Mouse (Mus musculus): ENCODE data around the gene Foxe1.

DNA sequence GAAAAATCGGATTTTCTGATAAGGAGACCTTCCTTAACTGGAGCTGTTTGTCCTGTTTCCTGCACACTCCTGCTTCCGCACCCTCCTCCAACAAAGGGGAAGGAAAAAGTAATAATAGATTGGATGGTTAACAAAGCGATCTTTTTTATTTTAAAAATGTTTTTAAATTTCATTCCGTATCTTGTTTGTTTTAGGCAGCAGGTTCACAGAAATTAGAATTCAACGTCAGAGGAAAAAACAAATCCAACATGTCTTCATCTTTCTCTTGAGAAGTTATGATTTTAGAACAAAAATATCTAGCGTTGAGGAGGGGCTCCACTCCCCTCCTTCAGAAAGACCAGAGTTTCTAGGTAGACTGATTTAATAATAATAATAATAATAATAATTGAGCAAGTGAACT is 2.8 kb downstream of the Foxe1 start:
- TF ChIP-seq CTCF (IDR thresholded peaks at IDR 0.05 in 2 of 3, conservative IDR thresholded peaks at IDR 0.05 in 1 of 3; ENCODE audit: control insufficient read depth in 1 of 3, insufficient read depth in 1 of 3, low read depth in 2 of 3, low read length in 3 of 3, poor library complexity in 1 of 3, severe bottlenecking in 1 of 3): no peak
- no peak for TF ChIP-seq RCOR1 (IDR thresholded peaks at IDR 0.05; ENCODE audit: low read depth, low read length)
- TF ChIP-seq ZNF384 (IDR thresholded peaks at IDR 0.05; ENCODE audit: low read depth, low read length): no peak
- no peak for TF ChIP-seq CHD2 (IDR thresholded peaks at IDR 0.05; ENCODE audit: low read length)
- TF ChIP-seq SIN3A (IDR thresholded peaks at IDR 0.05; ENCODE audit: low read length): no peak
- TF ChIP-seq MAFK (IDR thresholded peaks at IDR 0.05; ENCODE audit: borderline replicate concordance, low read depth, low read length): no peak
- no peak for TF ChIP-seq MAX (IDR thresholded peaks at IDR 0.05; ENCODE audit: low read length)
- no peak for TF ChIP-seq ZC3H11A (IDR thresholded peaks at IDR 0.05; ENCODE audit: low read depth, low read length)
- TF ChIP-seq MYB (IDR thresholded peaks at IDR 0.05; ENCODE audit: low read depth, low read length): no peak
- TF ChIP-seq EP300 (IDR thresholded peaks at IDR 0.05; ENCODE audit: low read depth in 1 of 2, low read length in 2 of 2): no peak
- TF ChIP-seq KAT2A (conservative IDR thresholded peaks at IDR 0.05; ENCODE audit: low read depth, low read length): no peak
- TF ChIP-seq TBP (IDR thresholded peaks at IDR 0.05; ENCODE audit: low read depth, low read length): no peak
- TF ChIP-seq USF1 (IDR thresholded peaks at IDR 0.05; ENCODE audit: low read depth, low read length): no peak

All from MEL (cell line).